Comparison of ENCODE assay signal across 8 mouse cellular contexts in genomic region chr9:109128211-109128610, GRCm38 (mm10). TPM values are rescaled to one million over a fixed set of nuclear protein-coding genes. Genes with fewer than 3 reads are reported as not detected.
A peak's percentile ranks its signal among the peaks of the same experiment; 100 is the strongest.
DNase-seq lines count a peak whose midpoint lies in the region; ATAC-seq and TF ChIP-seq lines count a peak whose summit lies in the region.
"Had no signal": no experiment of that assay in that cellular context is flagged by ENCODE, and none has a peak within 500 bp of the region (broad histone marks: within the 10 kb centered on the region; RNA-seq: fewer than 3 reads in every experiment).

No protein-coding gene starts in this region.

- no peak overlapping the region for H3K4me2 ChIP-seq in heart, postnatal 0 days (ENCODE audit: low read depth, low read length)
- no peak overlapping the region for H3K4me2 ChIP-seq in lung, embryonic 14.5 days

- no peak overlapping the region for H3K9ac ChIP-seq in heart, postnatal 0 days (replicated peaks; ENCODE audit: low read depth, low read length)
- no peak overlapping the region for H3K9ac ChIP-seq in lung, embryonic 14.5 days

- H3K4me3 ChIP-seq in heart, postnatal 0 days (ENCODE audit: low read depth, low read length), result no peak overlapping the region
- no peak overlapping the region for H3K4me3 ChIP-seq in lung, embryonic 14.5 days (ENCODE audit: low read depth, low read length)

- H3K27me3 ChIP-seq in heart, postnatal 0 days (ENCODE audit: control insufficient read depth, insufficient read depth, low read length), result no peaks in the 10 kb centered on the region
- H3K27me3 ChIP-seq in lung, embryonic 14.5 days (ENCODE audit: insufficient read depth, low read length), result no peaks in the 10 kb centered on the region

- H3K4me1 ChIP-seq in heart, postnatal 0 days (ENCODE audit: control insufficient read depth, insufficient read depth), result no peaks in the 10 kb centered on the region
- no peaks in the 10 kb centered on the region for H3K4me1 ChIP-seq in lung, embryonic 14.5 days (ENCODE audit: insufficient read depth)

- DNase-seq in heart, postnatal 0 days (ENCODE audit: low spot score), result no peak
- DNase-seq in heart, postnatal 25 days (ENCODE audit: low spot score), result no peak
- DNase-seq in lung, embryonic 14.5 days, result peak; percentile 64
- DNase-seq in lung, adult 18-20 months, result no peak
- peak; percentile 61 for DNase-seq in NIH3T3 (ENCODE audit: low read depth)
- peak; percentile 74 to 76 for DNase-seq in kidney, postnatal 4 days

- no peak for TF ChIP-seq EP300 in heart, postnatal 0 days (IDR thresholded peaks at IDR 0.05; ENCODE audit: low read depth)

- H3K27ac ChIP-seq in heart, postnatal 0 days (ENCODE audit: low read depth), result no peak overlapping the region
- no peak overlapping the region for H3K27ac ChIP-seq in lung, embryonic 14.5 days (ENCODE audit: low read depth)

- no peaks in the 10 kb centered on the region for H3K36me3 ChIP-seq in heart, postnatal 0 days (replicated peaks; ENCODE audit: control insufficient read depth, insufficient read depth, low read length)
- H3K36me3 ChIP-seq in lung, embryonic 14.5 days (ENCODE audit: insufficient read depth), result no peaks in the 10 kb centered on the region

- no peaks in the 10 kb centered on the region for H3K9me3 ChIP-seq in heart, postnatal 0 days (replicated peaks; ENCODE audit: control insufficient read depth, low read length)
- H3K9me3 ChIP-seq in lung, embryonic 14.5 days (ENCODE audit: low read depth, low read length), result no peaks in the 10 kb centered on the region

- no peak for ATAC-seq in heart, postnatal 0 days (ENCODE audit: insufficient read depth, low read depth)
- ATAC-seq in lung, embryonic 14.5 days (ENCODE audit: insufficient read depth), result no peak
- no peak for ATAC-seq in frontal cortex, adult (ENCODE audit: low TSS enrichment)

- WGBS in heart, postnatal 0 days, result 60% methylated on average over 3 of the region's 3 CpGs
- 49% methylated on average over 3 of the region's 3 CpGs for whole genome bisulfite sequencing in lung, embryonic 14.5 days

- peak; percentile 44 for TF ChIP-seq CTCF in heart, postnatal 0 days (IDR thresholded peaks at IDR 0.05; ENCODE audit: low read depth)
- TF ChIP-seq CTCF in lung, embryonic 14.5 days (IDR thresholded peaks at IDR 0.05; ENCODE audit: low read depth), result peak; percentile 55

- intact Hi-C loops in heart, postnatal 25 days (cut with DNase I), result loop anchor here (10.0 kb wide), 2 partner anchors 707 to 737 kb away; partner anchors contain the start of gene Nme6

RNA-seq across cellular contexts. Expression of gene Plxnb1, which starts 33.0 kb away (rescaled TPM):
- 26.1 and 54.3 TPM in 2 replicates for total RNA-seq in heart, postnatal 0 days (2014; rRNA removed; ENCODE audit: low replicate concordance)
- 3.0 and 3.3 TPM in 2 replicates for polyA plus RNA-seq in heart, postnatal 0 days (2015; fragmentation: Nextera tagmentation; extraction: Ambion mirVana)
- total RNA-seq in heart, postnatal 25 days (2021), result 10 to 100 TPM; 21.1 to 22.9 TPM
- polyA plus RNA-seq in lung, embryonic 14.5 days (2014; fragmentation: Nextera tagmentation; extraction: Ambion mirVana), result 16.1 and 18.4 TPM in 2 replicates

RNA-seq across cellular contexts. Expression of gene Fbxw21, which starts 33.6 kb away (rescaled TPM):
- total RNA-seq in heart, postnatal 0 days (2014; rRNA removed; ENCODE audit: low replicate concordance), result not detected in 2 replicates
- not detected in 2 replicates for polyA plus RNA-seq in heart, postnatal 0 days (2015; fragmentation: Nextera tagmentation; extraction: Ambion mirVana)
- total RNA-seq in heart, postnatal 25 days (2021), result not detected
- polyA plus RNA-seq in lung, embryonic 14.5 days (2014; fragmentation: Nextera tagmentation; extraction: Ambion mirVana), result not detected in 2 replicates
- total RNA-seq: layer of hippocampus, postnatal 25 days had no signal

RNA-seq across cellular contexts. Expression of gene Tma7, which starts 45.8 kb away (rescaled TPM):
- total RNA-seq in heart, postnatal 0 days (2014; rRNA removed; ENCODE audit: low replicate concordance), result 70.4 and 74.5 TPM in 2 replicates
- polyA plus RNA-seq in heart, postnatal 0 days (2015; fragmentation: Nextera tagmentation; extraction: Ambion mirVana), result 490 and 527 TPM in 2 replicates
- 100 to 1,000 TPM; 243 to 255 TPM for total RNA-seq in heart, postnatal 25 days (2021)
- polyA plus RNA-seq in lung, embryonic 14.5 days (2014; fragmentation: Nextera tagmentation; extraction: Ambion mirVana), result 599 and 638 TPM in 2 replicates

RNA-seq across cellular contexts. Expression of gene Ccdc51, which starts 45.9 kb away (rescaled TPM):
- 11.6 and 19.5 TPM in 2 replicates for total RNA-seq in heart, postnatal 0 days (2014; rRNA removed; ENCODE audit: low replicate concordance)
- polyA plus RNA-seq in heart, postnatal 0 days (2015; fragmentation: Nextera tagmentation; extraction: Ambion mirVana), result 14.3 and 14.6 TPM in 2 replicates
- total RNA-seq in heart, postnatal 25 days (2021), result 10 to 100 TPM; 11.5 to 12.2 TPM
- 9.3 and 10.6 TPM in 2 replicates for polyA plus RNA-seq in lung, embryonic 14.5 days (2014; fragmentation: Nextera tagmentation; extraction: Ambion mirVana)

RNA-seq across cellular contexts. Expression of gene Atrip, which starts 54.3 kb away (rescaled TPM):
- total RNA-seq in heart, postnatal 0 days (2014; rRNA removed; ENCODE audit: low replicate concordance), result 17.1 and 31.2 TPM in 2 replicates
- polyA plus RNA-seq in heart, postnatal 0 days (2015; fragmentation: Nextera tagmentation; extraction: Ambion mirVana), result 11.1 and 11.7 TPM in 2 replicates
- total RNA-seq in heart, postnatal 25 days (2021), result 1 to 10 TPM; 6.7 to 7.1 TPM
- polyA plus RNA-seq in lung, embryonic 14.5 days (2014; fragmentation: Nextera tagmentation; extraction: Ambion mirVana), result 24.5 and 27.6 TPM in 2 replicates

Comparison
In these comparisons a context has a peak if more than half of its experiments do, and no peak if none do; other contexts are left out.
1. DNase-seq: peak in lung, embryonic 14.5 days (single experiment), NIH3T3 (single experiment) and kidney, postnatal 4 days (2 of 2); none in heart, postnatal 0 days (single experiment), heart, postnatal 25 days (single experiment) and lung, adult 18-20 months (0 of 2).